Mouse (Mus musculus) liver, adult 2 months (tissue): ENCODE measurements at regions not wholly inside any gene's neighbourhood (a gene's known extent, or its start where the extent isn't known, plus 50 kb on each side); places are given as distances from the start of the nearest gene placed in this dataset.
"Not testable (repeated sequence)": the region's sequence is repeated elsewhere in the genome, so short reads cannot be mapped to it uniquely, and the experiment has no call there.

Source experiments
- CTCF ChIP-seq: fragments of 200-500 bp; IDR thresholded peaks from 2 replicates; pipeline ENCODE4 v1.5.1; 2011; ENCODE audit warnings: low read depth, low read length, control low read depth
- POLR2A ChIP-seq: fragments of 200-500 bp; IDR thresholded peaks from 2 replicates; pipeline ENCODE4 v1.6.1; 2011; ENCODE audit warnings: low read length, control low read depth; ENCODE audit not compliant: insufficient read depth; ENCODE audit errors: extremely low read depth

GRCm38 (mm10) chr5:4356555-4357273, 164.5 kb downstream of the Mterf1b start:
- not testable (repeated sequence) for TF ChIP-seq CTCF, POLR2A
